Mouse (Mus musculus) ovary, postnatal 36 days (tissue): ENCODE results near the gene Fam83b.

Experiments used
- DNase-seq: peaks from one replicate; pipeline ENCODE4 v3.0.0; 2022; ENCODE audit warnings: low spot score, mixed read lengths

Fam83b gene

GRCm38 (mm10) chr9:76521640-76522039 is 45.3 kb downstream of the Fam83b start:
- no peak for DNase-seq

GRCm38 (mm10) chr9:76518665-76519064 is 48.3 kb downstream of the Fam83b start:
- no peak for DNase-seq

GRCm38 (mm10) chr9:76505650-76506049 is 61.3 kb downstream of the Fam83b start:
- no peak for DNase-seq

- no peak for DNase-seq
Observed at GRCm38 (mm10) chr9:76489737-76490136, 77.2 kb downstream of the Fam83b start.

- no peak for DNase-seq
Observed at GRCm38 (mm10) chr9:76480088-76480487, 86.8 kb downstream of the Fam83b start.

GRCm38 (mm10) chr9:76469500-76469899 is 97.4 kb downstream of the Fam83b start:
- no peak for DNase-seq

- DNase-seq = no peak
Observed at GRCm38 (mm10) chr9:76461547-76461946, 105.4 kb downstream of the Fam83b start.

- DNase-seq = no peak
Observed at GRCm38 (mm10) chr9:76455703-76456102, 111.2 kb downstream of the Fam83b start.
